Mouse (Mus musculus) spleen, adult 2 months (tissue): ENCODE data around the gene Mtmr1.

Source experiments
- CTCF ChIP-seq: fragments of 200-500 bp; IDR thresholded peaks from 2 replicates; pipeline ENCODE4 v1.5.1; 2011; ENCODE audit warnings: mild to moderate bottlenecking, inconsistent platforms; ENCODE audit not compliant: insufficient read depth, insufficient read length, insufficient replicate concordance; ENCODE audit errors: extremely low read depth
- POLR2A ChIP-seq: fragments of 200-500 bp; IDR thresholded peaks from 2 replicates; pipeline ENCODE4 v1.6.1; 2011; ENCODE audit warnings: low read depth, low read length, inconsistent platforms

DNA sequence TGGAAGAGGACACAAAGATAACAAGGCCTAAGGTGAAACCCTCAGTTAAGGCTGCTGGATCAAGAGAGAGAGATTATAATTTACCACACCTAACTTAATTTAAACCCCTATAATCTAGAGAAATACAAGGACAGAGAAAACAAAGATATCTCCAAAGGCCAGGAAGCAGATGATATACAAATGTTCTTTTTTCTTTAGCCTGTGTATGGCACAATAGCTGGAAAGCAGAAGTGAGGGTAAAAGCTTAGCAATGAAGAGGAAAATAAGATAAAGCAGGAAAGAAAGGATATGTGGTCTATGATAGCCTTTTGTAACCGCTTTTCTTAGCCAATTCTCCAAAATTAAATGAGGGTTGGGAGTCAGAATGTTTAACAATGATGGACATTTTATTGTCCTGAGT is 9.2 kb upstream of the Mtmr1 start:
- no peak for TF ChIP-seq CTCF
- no peak for TF ChIP-seq POLR2A
